Comparison of ENCODE assay signal across 8 mouse cellular contexts in the genomic region with DNA sequence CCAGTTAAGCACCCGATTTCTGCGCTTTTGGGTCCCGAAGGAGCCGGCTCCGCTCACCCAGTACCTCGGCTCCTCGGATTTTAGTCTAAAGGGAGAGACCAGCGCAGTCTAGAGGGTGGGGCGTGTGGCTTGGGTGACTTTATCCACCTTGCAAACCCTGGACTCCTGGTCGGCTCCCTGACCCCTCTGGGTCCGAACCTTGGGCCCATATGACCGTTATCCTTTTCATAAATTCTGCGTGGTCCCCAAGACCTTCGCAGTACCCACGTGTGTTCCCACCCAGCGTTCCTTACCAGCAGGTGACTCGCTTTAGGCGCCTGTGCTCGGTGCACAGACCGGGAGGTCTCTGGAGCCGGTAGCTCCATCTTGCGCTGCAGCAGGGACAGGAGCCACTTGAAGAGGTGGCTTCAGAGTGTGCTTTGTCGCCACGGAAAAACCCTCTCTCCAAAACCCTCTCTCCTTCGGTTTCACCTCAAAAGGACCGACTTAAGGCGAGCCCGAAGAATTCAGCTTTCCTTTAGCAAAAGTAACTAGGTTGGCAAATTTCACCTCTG.
A peak's percentile ranks its signal among the peaks of the same experiment; 100 is the strongest.
DNase-seq lines count a peak whose midpoint lies in the region; ATAC-seq and TF ChIP-seq lines count a peak whose summit lies in the region.

No protein-coding gene starts in this region.

- TF ChIP-seq POLR2A in bone marrow macrophage, adult 2 months (IDR thresholded peaks at IDR 0.05; ENCODE audit: borderline replicate concordance, low read depth, low read length), result no peak
- TF ChIP-seq POLR2A in small intestine, adult 2 months (IDR thresholded peaks at IDR 0.05; ENCODE audit: low read depth, low read length), result no peak
- TF ChIP-seq POLR2A in thymus, adult 2 months (IDR thresholded peaks at IDR 0.05; ENCODE audit: control insufficient read depth, extremely low read depth, insufficient read depth, low read length, poor library complexity), result no peak

- no peak for TF ChIP-seq EP300 in liver, embryonic 14.5 days (IDR thresholded peaks at IDR 0.05; ENCODE audit: low read depth)

- peaks cover 18% of the 10 kb centered on the region for H3K4me1 ChIP-seq in heart, embryonic 13.5 days
- no peaks in the 10 kb centered on the region for H3K4me1 ChIP-seq in bone marrow macrophage, adult 2 months (ENCODE audit: control insufficient read depth, insufficient read depth, low read length)
- no peaks in the 10 kb centered on the region; a peak in 1 of 4 replicates for H3K4me1 ChIP-seq in liver, embryonic 14.5 days (replicated peaks; ENCODE audit: control insufficient read depth in 2 of 2, insufficient read depth in 2 of 2, low read length in 1 of 2)
- peaks cover 7% of the 10 kb centered on the region; the same call in 1 of the 2 replicates for H3K4me1 ChIP-seq in small intestine, adult 2 months (ENCODE audit: control insufficient read depth, insufficient read depth, insufficient read length, low read length)
- no peaks in the 10 kb centered on the region for H3K4me1 ChIP-seq in thymus, adult 2 months (replicated peaks; ENCODE audit: control insufficient read depth, insufficient read depth, low read length)

- peak overlapping the region; percentile 76 for H3K4me3 ChIP-seq in heart, embryonic 13.5 days
- peak overlapping the region; percentile 52 for H3K4me3 ChIP-seq in bone marrow macrophage, adult 2 months (ENCODE audit: insufficient read depth, low read length)
- peak overlapping the region; percentile 22 to 38 for H3K4me3 ChIP-seq in liver, embryonic 14.5 days (ENCODE audit: insufficient read depth in 1 of 2, low read depth in 2 of 2, low read length in 2 of 2)
- peak overlapping the region; percentile 84 for H3K4me3 ChIP-seq in small intestine, adult 2 months (ENCODE audit: low read depth, low read length)
- no peak overlapping the region for H3K4me3 ChIP-seq in thymus, adult 2 months (ENCODE audit: control insufficient read depth, insufficient read depth, low read length)

- TF ChIP-seq CTCF in bone marrow macrophage, adult 2 months (IDR thresholded peaks at IDR 0.05; ENCODE audit: low read depth, low read length), result no peak
- TF ChIP-seq CTCF in liver, embryonic 14.5 days (IDR thresholded peaks at IDR 0.05; ENCODE audit: low read depth), result no peak
- no peak for TF ChIP-seq CTCF in small intestine, adult 2 months (IDR thresholded peaks at IDR 0.05; ENCODE audit: extremely low read depth, insufficient read length, insufficient replicate concordance, low read depth, low read length)
- TF ChIP-seq CTCF in thymus, adult 2 months (IDR thresholded peaks at IDR 0.05; ENCODE audit: borderline replicate concordance, control insufficient read depth, extremely low read depth, insufficient read depth, low read length, poor library complexity), result no peak

- DNase-seq in heart, postnatal 25 days (ENCODE audit: low spot score), result no peak
- no peak for DNase-seq in liver, embryonic 14.5 days (ENCODE audit: low read depth in 3 of 3, low spot score in 3 of 3)
- DNase-seq in gastrocnemius, postnatal 10 days, result no peak
- DNase-seq in thymus, adult 2 months, result no peak

- H3K27ac ChIP-seq in heart, embryonic 13.5 days (replicated peaks), result no peak overlapping the region
- no peak overlapping the region for H3K27ac ChIP-seq in bone marrow macrophage, adult 2 months (ENCODE audit: insufficient read depth, low read depth, low read length)
- no peak overlapping the region for H3K27ac ChIP-seq in liver, embryonic 14.5 days
- H3K27ac ChIP-seq in small intestine, adult 2 months (ENCODE audit: insufficient read depth, low read depth, low read length), result 0 out of 2 replicates have a peak overlapping the region, but pooled peaks have one; percentile 8
- H3K27ac ChIP-seq in thymus, adult 2 months (ENCODE audit: control insufficient read depth, insufficient read depth, low read length), result no peak overlapping the region

- H3K9me3 ChIP-seq in heart, embryonic 13.5 days, result no peaks in the 10 kb centered on the region
- H3K9me3 ChIP-seq in liver, embryonic 14.5 days (ENCODE audit: control insufficient read depth, low read length), result no peaks in the 10 kb centered on the region

- no peaks in the 10 kb centered on the region for H3K36me3 ChIP-seq in heart, embryonic 13.5 days
- H3K36me3 ChIP-seq in liver, embryonic 14.5 days (replicated peaks; ENCODE audit: control insufficient read depth, insufficient read depth, low read depth), result no peaks in the 10 kb centered on the region
- no peaks in the 10 kb centered on the region for H3K36me3 ChIP-seq in small intestine, adult 2 months (ENCODE audit: control insufficient read depth, insufficient read depth, low read length)
- H3K36me3 ChIP-seq in thymus, adult 2 months (ENCODE audit: control insufficient read depth, insufficient read depth, low read length), result no peaks in the 10 kb centered on the region

- WGBS in heart, embryonic 13.5 days, result under 1% methylated on average over 28 of the region's 28 CpGs
- under 1% methylated on average over 28 of the region's 28 CpGs for WGBS in liver, embryonic 14.5 days (ENCODE audit: insufficient replicate concordance)
- WGBS in small intestine, adult 2 months, result 2% methylated on average over 28 of the region's 28 CpGs
- 2% methylated on average over 28 of the region's 28 CpGs for WGBS in thymus, adult 2 months

- intact Hi-C loops in heart, postnatal 25 days (cut with DNase I), result loop anchor here (5.0 to 10.0 kb wide), 5 partner anchors 190 to 510 kb away; no protein-coding TSS in a partner anchor

- peak overlapping the region; percentile 73 for H3K9ac ChIP-seq in heart, embryonic 13.5 days
- no peak overlapping the region for H3K9ac ChIP-seq in liver, embryonic 14.5 days (replicated peaks)

- peaks cover 44% of the 10 kb centered on the region for H3K27me3 ChIP-seq in heart, embryonic 13.5 days (replicated peaks)
- peaks cover 23% of the 10 kb centered on the region for H3K27me3 ChIP-seq in liver, embryonic 14.5 days (ENCODE audit: control insufficient read depth, insufficient read depth, low read length)
- H3K27me3 ChIP-seq in small intestine, adult 2 months (ENCODE audit: control insufficient read depth, insufficient read depth, low read length), result no peaks in the 10 kb centered on the region
- H3K27me3 ChIP-seq in thymus, adult 2 months (ENCODE audit: control insufficient read depth, insufficient read depth, low read length), result peaks cover 2% of the 10 kb centered on the region; the same call in 1 of the 2 replicates

- peak overlapping the region; percentile 99 for H3K4me2 ChIP-seq in heart, embryonic 13.5 days
- H3K4me2 ChIP-seq in liver, embryonic 14.5 days (ENCODE audit: low read depth), result peak overlapping the region; percentile 57

- ATAC-seq in heart, embryonic 13.5 days (ENCODE audit: extremely low read depth, insufficient number of reproducible peaks, low FRiP score, low TSS enrichment), result no peak
- peak; percentile 38 for ATAC-seq in granulocyte monocyte progenitor cell, adult 5-6 weeks (replicated peaks; ENCODE audit: poor library complexity, severe bottlenecking)
- ATAC-seq in liver, embryonic 14.5 days (ENCODE audit: insufficient read depth), result no peak
